Mouse (Mus musculus) spleen, adult 2 months (tissue): Measurements from ENCODE around the gene Gon7.

Experiments used
- CTCF ChIP-seq: fragments of 200-500 bp; IDR thresholded peaks from 2 replicates; pipeline ENCODE4 v1.5.1; 2011; ENCODE audit warnings: mild to moderate bottlenecking, inconsistent platforms; ENCODE audit not compliant: insufficient read depth, insufficient read length, insufficient replicate concordance; ENCODE audit errors: extremely low read depth
- POLR2A ChIP-seq: fragments of 200-500 bp; IDR thresholded peaks from 2 replicates; pipeline ENCODE4 v1.6.1; 2011; ENCODE audit warnings: low read depth, low read length, inconsistent platforms

DNA sequence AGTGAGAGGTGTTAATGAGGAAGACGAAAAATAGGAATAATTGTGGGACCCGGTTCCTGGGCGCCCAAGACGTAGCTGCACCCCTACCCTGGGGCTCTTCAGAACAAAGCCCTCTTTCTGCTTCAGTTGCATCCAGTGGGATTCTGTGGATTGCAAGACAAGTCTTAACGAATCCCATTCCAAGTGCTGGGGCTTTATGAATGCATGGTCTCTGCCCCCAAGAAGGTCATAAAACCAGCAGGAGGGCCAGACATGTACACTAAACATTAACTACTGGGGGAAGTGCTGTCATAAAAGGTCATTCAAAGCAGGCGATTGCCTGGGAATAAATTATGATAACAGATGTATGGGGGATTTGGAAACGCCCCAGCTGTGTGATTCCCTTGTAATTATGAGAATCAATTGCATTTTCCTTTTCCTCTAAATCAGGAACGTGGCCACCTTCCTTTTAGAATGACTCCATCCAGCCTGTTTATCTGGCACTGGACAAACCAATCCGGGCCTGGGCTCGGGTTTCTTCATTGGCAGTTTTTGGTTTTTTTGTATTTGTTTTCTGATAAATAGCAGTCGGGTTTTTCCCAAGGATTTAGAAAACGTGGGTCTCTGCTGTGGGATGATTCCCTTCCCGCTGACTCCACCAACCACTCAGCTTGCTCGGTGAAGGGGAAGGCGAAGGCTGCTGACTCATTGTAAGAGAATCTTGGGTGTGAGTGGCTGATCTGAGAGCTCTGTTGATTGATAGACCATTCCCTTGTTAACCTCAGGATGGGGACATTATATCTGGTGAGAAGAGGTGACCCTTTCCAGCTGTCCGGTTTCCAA is 26.6 kb downstream of the Gon7 start:
- TF ChIP-seq CTCF (no peak), POLR2A (no peak)
